Mouse (Mus musculus) cerebral cortex, adult 2 months (tissue): ENCODE measurements around the gene Hoxd8.

Source experiments
- WGBS: fragments of 180-500 bp; shearing (Covaris S2); methylation state at CpG from one replicate; pipeline ENCODE4 v1.1.7; 2018; 5-methylcytosine and 5-hydroxymethylcytosine counted together

Gene Hoxd8

GRCm38 (mm10) chr2:74734451-74734850 lies 30.0 kb downstream of the Hoxd8 start:
- WGBS = 4% methylated on average over 13 of the region's 13 CpGs

GRCm38 (mm10) chr2:74734996-74735811 lies 30.8 kb downstream of the Hoxd8 start:
- 3% methylated on average over 27 of the region's 27 CpGs for WGBS

GRCm38 (mm10) chr2:74735851-74736687 lies 31.7 kb downstream of the Hoxd8 start:
- WGBS = 2% methylated on average over 42 of the region's 42 CpGs

- 3% methylated on average over 15 of the region's 15 CpGs for WGBS
Observed at GRCm38 (mm10) chr2:74736688-74737577, 32.5 kb downstream of the Hoxd8 start.

- WGBS = 5% methylated on average over 7 of the region's 7 CpGs
Observed at GRCm38 (mm10) chr2:74737578-74738070, 33.2 kb downstream of the Hoxd8 start.

GRCm38 (mm10) chr2:74738623-74739475 lies 34.4 kb downstream of the Hoxd8 start:
- WGBS = 3% methylated on average over 20 of the region's 20 CpGs

- WGBS = 10% methylated on average over 2 of the region's 2 CpGs
Observed at GRCm38 (mm10) chr2:74739476-74739800, 35.0 kb downstream of the Hoxd8 start.

- WGBS = 4% methylated on average over 14 of the region's 14 CpGs
Observed at GRCm38 (mm10) chr2:74739869-74740268, 35.5 kb downstream of the Hoxd8 start.

- WGBS = 3% methylated on average over 43 of the region's 43 CpGs
Observed at GRCm38 (mm10) chr2:74740311-74741091, 36.1 kb downstream of the Hoxd8 start.

GRCm38 (mm10) chr2:74741252-74741978 lies 37.0 kb downstream of the Hoxd8 start:
- 28% methylated on average over 3 of the region's 3 CpGs for WGBS

GRCm38 (mm10) chr2:74745540-74746297 lies 41.3 kb downstream of the Hoxd8 start:
- WGBS = 16% methylated on average over 6 of the region's 6 CpGs

- 3% methylated on average over 58 of the region's 58 CpGs for WGBS
Observed at GRCm38 (mm10) chr2:74746298-74746921, 42.0 kb downstream of the Hoxd8 start.

GRCm38 (mm10) chr2:74747006-74747405 lies 42.6 kb downstream of the Hoxd8 start:
- 4% methylated on average over 24 of the region's 24 CpGs for WGBS

- WGBS = 14% methylated on average over 11 of the region's 11 CpGs
Observed at GRCm38 (mm10) chr2:74747661-74748141, 43.3 kb downstream of the Hoxd8 start.

GRCm38 (mm10) chr2:74748436-74748995 lies 44.1 kb downstream of the Hoxd8 start:
- WGBS = 6% methylated on average over 9 of the region's 9 CpGs

GRCm38 (mm10) chr2:74749337-74750121 lies 45.1 kb downstream of the Hoxd8 start:
- 3% methylated on average over 47 of the region's 47 CpGs for WGBS
